Mouse (Mus musculus) myocyte (in vitro differentiated cells): ENCODE measurements around the gene Adamtsl2.

Experiments used
- MAX ChIP-seq: IDR thresholded peaks from one replicate; pipeline ENCODE4 v1.6.1; 2011; ENCODE audit warnings: low read depth, mild to moderate bottlenecking, control low read depth
- TCF12 ChIP-seq: IDR thresholded peaks from one replicate; pipeline ENCODE4 v1.6.1; 2011; ENCODE audit warnings: mild to moderate bottlenecking, control low read depth; ENCODE audit not compliant: poor library complexity, insufficient read depth, severe bottlenecking

GRCm38 (mm10) chr2:27049408-27049807 lies 29.8 kb upstream of the Adamtsl2 start:
- no peak for TF ChIP-seq TCF12
- no peak for TF ChIP-seq MAX
